Mouse (Mus musculus): ENCODE data around the gene Hmces.

GRCm38 (mm10) chr6:87913661-87914325, at the start of gene Hmces:
- TF ChIP-seq POLR2A (IDR thresholded peaks at IDR 0.05; ENCODE audit: insufficient read depth, low read length) (no peak), CTCF (IDR thresholded peaks at IDR 0.05; ENCODE audit: low read depth, low read length) (no peak)
